Mouse (Mus musculus): ENCODE measurements at regions not wholly inside any gene's neighbourhood (a gene's known extent, or its start where the extent isn't known, plus 50 kb on each side); places are given as distances from the start of the nearest gene placed in this dataset.

DNA sequence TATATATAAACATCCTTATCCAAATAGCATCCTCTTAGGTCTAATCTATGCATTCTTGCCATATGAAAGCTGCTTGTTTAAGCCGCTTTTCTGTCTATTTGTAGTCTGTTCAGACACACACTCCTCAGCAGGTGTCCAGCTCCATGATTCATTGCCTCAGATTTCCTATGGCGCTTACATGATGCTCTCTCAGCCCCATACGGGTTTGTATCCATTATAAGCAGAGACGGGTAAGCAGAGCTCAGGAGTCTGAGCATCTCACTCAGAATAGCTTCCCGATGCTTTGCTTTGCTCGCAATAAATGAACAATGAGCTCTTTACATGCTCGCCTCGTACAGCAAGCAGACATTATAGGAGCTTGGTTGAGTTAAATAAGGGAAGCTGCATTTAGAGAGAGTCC, 521.3 kb upstream of the Ptbp2 start:
- TF ChIP-seq CTCF (IDR thresholded peaks at IDR 0.05; ENCODE audit: borderline replicate concordance, insufficient read depth, low read depth, low read length) (no peak), POLR2A (IDR thresholded peaks at IDR 0.05; ENCODE audit: borderline replicate concordance, insufficient read depth, low read length) (no peak)
